Mouse (Mus musculus) liver, embryonic 16.5 days (tissue): Measurements from ENCODE around the gene Gm13697. TPM values are rescaled to one million over a fixed set of nuclear protein-coding genes. Genes with fewer than 3 reads are reported as not detected.
"Not testable (repeated sequence)": the region's sequence is repeated elsewhere in the genome, so short reads cannot be mapped to it uniquely, and the experiment has no call there.

Experiments
- ATAC-seq: fragments of 200-750 bp; cut with Nextera tagmentation; 2 replicates; pipeline ENCODE4 v1.8.0; 2017; ENCODE audit warnings: low read depth, mild to moderate bottlenecking, moderate number of reproducible peaks, moderate library complexity
- H3K27ac ChIP-seq: fragments of 300-500 bp; sonication (generic); 2 replicates; pipeline ENCODE4 v1.5.1; 2014; ENCODE audit warnings: mild to moderate bottlenecking, low read length
- H3K27me3 ChIP-seq: fragments of 300-500 bp; sonication (generic); 2 replicates; pipeline ENCODE4 v1.6.1; 2014; ENCODE audit warnings: low read depth, low read length, mixed read lengths; ENCODE audit not compliant: control insufficient read depth, insufficient read depth
- H3K36me3 ChIP-seq: fragments of 300-500 bp; sonication (generic); 2 replicates; pipeline ENCODE4 v1.6.1; 2014; ENCODE audit warnings: mild to moderate bottlenecking; ENCODE audit not compliant: control insufficient read depth, insufficient read depth
- H3K4me1 ChIP-seq: fragments of 300-500 bp; sonication (generic); 2 replicates; pipeline ENCODE4 v1.6.1; 2014; ENCODE audit warnings: low read depth, low read length, mixed read lengths; ENCODE audit not compliant: control insufficient read depth
- H3K4me2 ChIP-seq: fragments of 300-500 bp; sonication (generic); 2 replicates; pipeline ENCODE4 v1.6.1; 2014; ENCODE audit warnings: low read depth, low read length, mixed read lengths
- H3K4me3 ChIP-seq: fragments of 300-500 bp; sonication (generic); 2 replicates; pipeline ENCODE4 v1.5.1; 2014; ENCODE audit warnings: low read depth, mild to moderate bottlenecking, low read length
- H3K9ac ChIP-seq: fragments of 300-500 bp; sonication (generic); 2 replicates; pipeline ENCODE4 v1.6.1; 2014; ENCODE audit warnings: low read depth, low read length
- H3K9me3 ChIP-seq: fragments of 300-500 bp; sonication (generic); replicated peaks from 2 replicates; pipeline ENCODE4 v1.6.1; 2016; ENCODE audit warnings: low read length; ENCODE audit not compliant: control insufficient read depth
- WGBS: fragments of 180-500 bp; shearing (Covaris S2); extraction: QIAGEN DNeasy Blood & Tissue Kit; methylation state at CpG from one replicate; pipeline ENCODE4 v1.1.7; 2014; ENCODE audit not compliant: insufficient replicate concordance; 5-methylcytosine and 5-hydroxymethylcytosine counted together
- polyA plus RNA-seq: library from polyadenylated mRNA; unstranded; fragments of >200 nt; fragmentation: Nextera tagmentation; extraction: Ambion mirVana; gene quantifications from 2 replicates; pipeline ENCODE4 v1.2.1, GENCODE M21; 2015

Gene Gm13697
- polyA plus RNA-seq, 1 experiment from 2014 or later = not detected

- H3K4me1 ChIP-seq, H3K4me3 ChIP-seq: not testable (repeated sequence)
- WGBS = no CpG with 5 or more reads among the region's 6 CpGs
These were observed 5.7 kb downstream of the Gm13697 start, which contains the start of gene Gm13691 for GRCm38 (mm10) chr2:83990253-83990652. Gene Gm13691 (plus strand): TSS chr2:83990553.

GRCm38 (mm10) chr2:83993639-83994255 is 9.2 kb downstream of the Gm13697 start:
- not testable (repeated sequence) for H3K27me3 ChIP-seq, H3K4me1 ChIP-seq, H3K36me3 ChIP-seq, H3K9ac ChIP-seq, H3K9me3 ChIP-seq, H3K27ac ChIP-seq
- ATAC-seq = peak; percentile 51; the same call in 1 of the 2 replicates
- H3K4me3 ChIP-seq = 0 out of 2 replicates have a peak overlapping the region, but pooled peaks have one; percentile 6
- H3K4me2 ChIP-seq = peak overlapping the region; percentile 20; the same call in 1 of the 2 replicates
- 9% methylated on average over 7 of the region's 9 CpGs for WGBS

More at GRCm38 (mm10) chr2:83990253-83990652, 5.7 kb downstream of the Gm13697 start, which contains the start of gene Gm13691:
- not testable (repeated sequence) for H3K36me3 ChIP-seq, H3K27me3 ChIP-seq, ATAC-seq, H3K9ac ChIP-seq, H3K4me2 ChIP-seq, H3K27ac ChIP-seq, H3K9me3 ChIP-seq

DNA sequence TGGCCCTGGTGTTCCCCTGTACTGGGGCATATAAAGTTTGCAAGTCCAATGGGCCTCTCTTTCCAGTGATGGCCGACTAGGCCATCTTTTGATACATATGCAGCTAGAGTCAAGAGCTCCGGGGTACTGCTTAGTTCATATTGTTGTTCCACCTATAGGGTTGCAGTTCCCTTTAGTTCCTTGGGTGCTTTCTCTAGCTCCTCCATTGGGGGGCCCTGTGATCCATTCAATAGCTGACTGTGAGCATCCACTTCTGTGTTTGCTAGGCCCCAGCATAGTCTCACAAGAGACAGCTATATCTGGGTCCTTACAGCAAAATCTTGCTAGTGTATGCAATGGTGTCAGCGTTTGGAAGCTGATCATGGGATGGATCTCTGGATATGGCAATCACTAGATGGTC is 10.0 kb downstream of the Gm13697 start:
- H3K27ac ChIP-seq, H3K4me3 ChIP-seq, H3K9me3 ChIP-seq, H3K36me3 ChIP-seq, H3K27me3 ChIP-seq, H3K4me2 ChIP-seq, H3K4me1 ChIP-seq, H3K9ac ChIP-seq, ATAC-seq: not testable (repeated sequence)
- no CpG with 5 or more reads among the region's 3 CpGs for WGBS

DNA sequence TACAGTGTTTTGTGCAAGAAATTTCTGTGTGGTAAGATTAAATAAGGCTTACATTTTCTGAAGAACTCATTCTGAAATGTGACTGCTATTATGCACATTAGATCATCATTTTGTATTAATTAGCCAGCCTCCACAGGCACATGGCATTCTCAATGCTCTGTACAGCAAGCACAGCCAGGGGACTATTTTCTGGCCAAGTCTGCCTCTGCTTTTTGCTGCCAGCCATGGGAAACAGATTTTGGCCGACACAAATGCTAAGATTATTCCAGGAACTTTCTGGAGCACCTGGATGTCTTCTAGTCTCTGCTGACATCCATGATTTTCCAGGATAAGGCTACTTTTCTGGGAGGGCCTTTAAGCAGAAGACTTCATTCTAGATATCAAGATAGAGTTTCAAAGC is 24.4 kb downstream of the Gm13697 start:
- Histone ChIP-seq H3K9ac (no peak overlapping the region), H3K9me3 (no peaks in the 10 kb centered on the region), H3K27ac (no peak overlapping the region), H3K36me3 (no peaks in the 10 kb centered on the region), H3K4me2 (no peak overlapping the region), H3K4me3 (no peak overlapping the region), H3K4me1 (no peaks in the 10 kb centered on the region; the same call in 1 of the 2 replicates), H3K27me3 (no peaks in the 10 kb centered on the region)
- no peak for ATAC-seq
- WGBS = 49% methylated on average over 1 of the region's 1 CpGs

- no peak overlapping the region for H3K4me2 ChIP-seq
- no peak overlapping the region for H3K4me3 ChIP-seq
- no peaks in the 10 kb centered on the region for H3K36me3 ChIP-seq
- no peak for ATAC-seq
- no peaks in the 10 kb centered on the region for H3K27me3 ChIP-seq
- 13% methylated on average over 3 of the region's 3 CpGs for WGBS
- no peaks in the 10 kb centered on the region for H3K9me3 ChIP-seq
- H3K4me1 ChIP-seq = no peaks in the 10 kb centered on the region; the same call in 1 of the 2 replicates
- H3K9ac ChIP-seq = no peak overlapping the region
- no peak overlapping the region for H3K27ac ChIP-seq
These were observed 25.3 kb downstream of the Gm13697 start for GRCm38 (mm10) chr2:84009818-84010217.

DNA sequence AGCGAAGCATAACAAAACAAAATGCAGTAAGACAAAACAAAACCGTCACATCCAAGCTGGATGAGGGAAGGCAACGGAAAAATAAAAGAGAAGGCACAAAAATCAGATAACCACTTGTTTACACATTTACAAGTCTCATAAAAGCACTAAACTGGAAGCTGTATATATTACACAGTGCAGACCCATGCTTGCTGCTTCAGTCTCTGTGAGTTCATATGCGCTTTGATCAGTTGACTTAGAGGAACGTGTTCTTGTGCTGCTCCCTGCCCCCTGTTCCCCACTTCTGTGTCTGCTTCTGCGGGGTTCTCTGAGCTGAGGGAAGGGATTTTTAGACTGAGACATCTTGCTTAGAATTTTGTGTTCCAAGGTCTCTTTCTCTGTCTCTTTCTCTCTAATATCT is 30.0 kb downstream of the Gm13697 start:
- no peak overlapping the region for H3K4me3 ChIP-seq
- WGBS = 55% methylated on average over 6 of the region's 6 CpGs
- H3K36me3 ChIP-seq = no peaks in the 10 kb centered on the region
- H3K9ac ChIP-seq = no peak overlapping the region
- H3K27ac ChIP-seq = no peak overlapping the region
- ATAC-seq = no peak
- H3K27me3 ChIP-seq = no peaks in the 10 kb centered on the region
- no peaks in the 10 kb centered on the region for H3K9me3 ChIP-seq
- peaks cover 5% of the 10 kb centered on the region; the same call in 1 of the 2 replicates for H3K4me1 ChIP-seq
- H3K4me2 ChIP-seq = no peak overlapping the region

GRCm38 (mm10) chr2:84016291-84016690 is 31.7 kb downstream of the Gm13697 start:
- H3K9ac ChIP-seq, H3K36me3 ChIP-seq, H3K27ac ChIP-seq, H3K9me3 ChIP-seq, H3K4me1 ChIP-seq, H3K27me3 ChIP-seq, H3K4me2 ChIP-seq, H3K4me3 ChIP-seq, ATAC-seq: not testable (repeated sequence)
- 63% methylated on average over 5 of the region's 5 CpGs for WGBS

GRCm38 (mm10) chr2:84018330-84018729 is 33.8 kb downstream of the Gm13697 start:
- H3K4me3 ChIP-seq = no peak overlapping the region
- H3K36me3 ChIP-seq = no peaks in the 10 kb centered on the region
- no peak overlapping the region for H3K4me2 ChIP-seq
- no peaks in the 10 kb centered on the region for H3K9me3 ChIP-seq
- no peak overlapping the region for H3K27ac ChIP-seq
- WGBS = 37% methylated on average over 3 of the region's 3 CpGs
- peak; percentile 35; the same call in 1 of the 2 replicates for ATAC-seq
- peaks cover 8% of the 10 kb centered on the region for H3K4me1 ChIP-seq
- no peak overlapping the region for H3K9ac ChIP-seq
- no peaks in the 10 kb centered on the region for H3K27me3 ChIP-seq

- 22% methylated on average over 8 of the region's 8 CpGs for WGBS
- no peak overlapping the region for H3K27ac ChIP-seq
- H3K9ac ChIP-seq = no peak overlapping the region
- no peak overlapping the region for H3K4me3 ChIP-seq
- H3K4me2 ChIP-seq = no peak overlapping the region
- H3K27me3 ChIP-seq = no peaks in the 10 kb centered on the region
- H3K9me3 ChIP-seq = no peaks in the 10 kb centered on the region
- H3K4me1 ChIP-seq = peaks cover 8% of the 10 kb centered on the region
- H3K36me3 ChIP-seq = no peaks in the 10 kb centered on the region
- ATAC-seq = peak; percentile 67
These were observed 35.2 kb downstream of the Gm13697 start for GRCm38 (mm10) chr2:84019519-84020305.
